Mouse (Mus musculus) stomach, postnatal 0 days (tissue): Measurements from ENCODE around the gene Birc3. TPM values are rescaled to one million over a fixed set of nuclear protein-coding genes. Genes with fewer than 3 reads are reported as not detected.

Source experiments
- ATAC-seq: fragments of 200-750 bp; cut with Nextera tagmentation; 2 replicates; pipeline ENCODE4 v1.8.0; 2017; ENCODE audit not compliant: low FRiP score, low TSS enrichment
- DNase-seq: peaks from one replicate; pipeline ENCODE4 v3.0.0-alpha.2; 2016; ENCODE audit warnings: low spot score
- H3K27ac ChIP-seq: fragments of 300-500 bp; sonication (generic); replicated peaks from 2 replicates; pipeline ENCODE4 v1.5.1; 2014; ENCODE audit warnings: mild to moderate bottlenecking, control low read depth
- H3K27me3 ChIP-seq: fragments of 300-500 bp; sonication (generic); 2 replicates; pipeline ENCODE4 v1.6.1; 2014; ENCODE audit warnings: low read length; ENCODE audit not compliant: control insufficient read depth, insufficient read depth
- H3K36me3 ChIP-seq: fragments of 300-500 bp; sonication (generic); 2 replicates; pipeline ENCODE4 v1.6.1; 2014; ENCODE audit warnings: low read length, mixed read lengths; ENCODE audit not compliant: control insufficient read depth, insufficient read depth
- H3K4me1 ChIP-seq: fragments of 300-500 bp; sonication (generic); replicated peaks from 2 replicates; pipeline ENCODE4 v1.6.1; 2014; ENCODE audit warnings: antibody characterized with exemption; ENCODE audit not compliant: control insufficient read depth, insufficient read depth
- H3K4me2 ChIP-seq: fragments of 300-500 bp; sonication (generic); replicated peaks from 2 replicates; pipeline ENCODE4 v1.6.1; 2014; ENCODE audit warnings: low read depth, mild to moderate bottlenecking, control low read depth, moderate library complexity
- H3K4me3 ChIP-seq: fragments of 300-500 bp; sonication (generic); 2 replicates; pipeline ENCODE4 v1.5.1; 2014; ENCODE audit warnings: low read depth, low read length, control low read depth
- H3K9ac ChIP-seq: fragments of 300-500 bp; sonication (generic); 2 replicates; pipeline ENCODE4 v1.6.1; 2014; ENCODE audit warnings: mild to moderate bottlenecking, low read length, control low read depth, mixed read lengths
- H3K9me3 ChIP-seq: fragments of 300-500 bp; sonication (generic); 2 replicates; pipeline ENCODE4 v1.6.1; 2016; ENCODE audit warnings: low read length; ENCODE audit not compliant: control insufficient read depth
- CTCF ChIP-seq: IDR thresholded peaks from 2 replicates; pipeline ENCODE4 v1.5.1; 2016; ENCODE audit warnings: antibody characterized with exemption, low read depth, mild to moderate bottlenecking, moderate library complexity
- EP300 ChIP-seq: optimal IDR thresholded peaks from 2 replicates; pipeline ENCODE3; 2016; ENCODE audit warnings: antibody characterized with exemption
- WGBS: fragments of 180-500 bp; shearing (Covaris S2); extraction: QIAGEN DNeasy Blood & Tissue Kit; methylation state at CpG from one replicate; pipeline ENCODE4 v1.1.7; 2014; 5-methylcytosine and 5-hydroxymethylcytosine counted together
- polyA plus RNA-seq: library from polyadenylated mRNA; unstranded; fragments of >200 nt; fragmentation: Nextera tagmentation; extraction: Ambion mirVana; gene quantifications from 2 replicates; pipeline ENCODE4 v1.2.1, GENCODE M21; 2015

Birc3 gene
- polyA plus RNA-seq, 1 experiment from 2014 or later: 5.2 TPM

- ATAC-seq (no peak), DNase-seq (no peak)
- H3K4me1 ChIP-seq: peaks cover 5% of the 10 kb centered on the region
- peaks cover 2% of the 10 kb centered on the region for H3K36me3 ChIP-seq
- no peaks in the 10 kb centered on the region for H3K27me3 ChIP-seq
- no peak for TF ChIP-seq EP300
- WGBS: 74% methylated on average over 4 of the region's 4 CpGs
- H3K27ac ChIP-seq: no peak overlapping the region
- no peak overlapping the region for H3K9ac ChIP-seq
- H3K4me2 ChIP-seq: no peak overlapping the region
- no peaks in the 10 kb centered on the region for H3K9me3 ChIP-seq
- H3K4me3 ChIP-seq: no peak overlapping the region
Observed at GRCm38 (mm10) chr9:7828706-7829105, 44.3 kb downstream of the Birc3 start.

- WGBS: 88% methylated on average over 5 of the region's 5 CpGs
- H3K4me3 ChIP-seq: no peak overlapping the region
- no peak for ATAC-seq
Observed at GRCm38 (mm10) chr9:7824916-7825315, 48.1 kb downstream of the Birc3 start.

DNA sequence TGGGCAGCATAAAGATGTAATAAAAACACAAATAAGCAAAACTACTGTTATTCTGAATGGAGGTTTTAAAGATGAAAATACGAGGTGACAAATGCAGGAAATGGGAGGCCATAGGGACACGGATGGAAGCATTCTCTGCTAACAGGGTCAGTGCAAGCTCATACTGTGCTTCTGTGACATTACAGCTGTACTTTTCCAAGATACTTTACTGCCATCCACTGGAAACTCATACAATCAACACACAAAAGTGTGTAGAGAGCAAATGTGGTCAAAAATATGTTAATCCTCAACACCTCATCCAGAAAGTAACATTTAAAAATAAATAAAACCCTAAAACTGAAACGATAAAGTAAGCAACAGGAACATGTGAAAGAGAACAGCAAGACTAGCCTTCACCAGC is 50.2 kb downstream of the Birc3 start:
- Histone ChIP-seq H3K4me3 (no peak overlapping the region), H3K4me1 (no peaks in the 10 kb centered on the region), H3K27ac (no peak overlapping the region), H3K4me2 (no peak overlapping the region), H3K27me3 (no peaks in the 10 kb centered on the region), H3K36me3 (peaks cover 12% of the 10 kb centered on the region), H3K9me3 (no peaks in the 10 kb centered on the region), H3K9ac (no peak overlapping the region)
- no peak for ATAC-seq
- TF ChIP-seq CTCF (peak; percentile 48), EP300 (no peak)
- DNase-seq: no peak
- WGBS: 73% methylated on average over 3 of the region's 3 CpGs

More at GRCm38 (mm10) chr9:7824916-7825315, 48.1 kb downstream of the Birc3 start:
- Histone ChIP-seq H3K9me3 (no peaks in the 10 kb centered on the region), H3K9ac (no peak overlapping the region), H3K27ac (no peak overlapping the region), H3K27me3 (no peaks in the 10 kb centered on the region), H3K4me2 (no peak overlapping the region), H3K36me3 (peaks cover 4% of the 10 kb centered on the region; the same call in 1 of the 2 replicates), H3K4me1 (peaks cover 5% of the 10 kb centered on the region; the same call in 1 of the 2 replicates)
- DNase-seq: no peak
- TF ChIP-seq CTCF (no peak), EP300 (no peak)

GRCm38 (mm10) chr9:7805101-7805506 is 67.9 kb downstream of the Birc3 start:
- H3K4me3 ChIP-seq: no peak overlapping the region
- no peak overlapping the region for H3K4me2 ChIP-seq
- TF ChIP-seq EP300 (no peak), CTCF (no peak)
- no peaks in the 10 kb centered on the region for H3K4me1 ChIP-seq
- no peak overlapping the region for H3K9ac ChIP-seq
- no peaks in the 10 kb centered on the region for H3K9me3 ChIP-seq
- H3K27ac ChIP-seq: no peak overlapping the region
- no peaks in the 10 kb centered on the region for H3K36me3 ChIP-seq
- DNase-seq: no peak
- H3K27me3 ChIP-seq: no peaks in the 10 kb centered on the region
- no peak for ATAC-seq
- WGBS: 80% methylated on average over 4 of the region's 5 CpGs

Other genes with a start within 250 kb of the Birc3 start
- not detected in 2 replicates for gene Mmp20, start 245.0 kb downstream of the Birc3 start, polyA plus RNA-seq
- 0.27 and 0.36 TPM in 2 replicates for gene Mmp7, start 181.1 kb downstream of the Birc3 start, polyA plus RNA-seq
- 117 and 121 TPM in 2 replicates for gene Tmem123, start 109.1 kb downstream of the Birc3 start, polyA plus RNA-seq
- gene Birc2, start 36.1 kb downstream of the Birc3 start, polyA plus RNA-seq: 17.2 and 20.0 TPM in 2 replicates
- 13.6 and 16.0 TPM in 2 replicates for gene Yap1, start 131.4 kb upstream of the Birc3 start, polyA plus RNA-seq
- 3.3 and 3.7 TPM in 2 replicates for gene Cfap300, start 169.6 kb upstream of the Birc3 start, polyA plus RNA-seq